Mouse (Mus musculus): Measurements from ENCODE around the gene Ak4.
"Not testable (repeated sequence)": the region's sequence is repeated elsewhere in the genome, so short reads cannot be mapped to it uniquely, and the experiment has no call there.

Gene Ak4

GRCm38 (mm10) chr4:101419151-101419910, at the start of gene Ak4:
Ak4 (plus strand) TSS chr4:101419277.
- peak; percentile 33 for DNase-seq (ENCODE audit: low spot score)

DNA sequence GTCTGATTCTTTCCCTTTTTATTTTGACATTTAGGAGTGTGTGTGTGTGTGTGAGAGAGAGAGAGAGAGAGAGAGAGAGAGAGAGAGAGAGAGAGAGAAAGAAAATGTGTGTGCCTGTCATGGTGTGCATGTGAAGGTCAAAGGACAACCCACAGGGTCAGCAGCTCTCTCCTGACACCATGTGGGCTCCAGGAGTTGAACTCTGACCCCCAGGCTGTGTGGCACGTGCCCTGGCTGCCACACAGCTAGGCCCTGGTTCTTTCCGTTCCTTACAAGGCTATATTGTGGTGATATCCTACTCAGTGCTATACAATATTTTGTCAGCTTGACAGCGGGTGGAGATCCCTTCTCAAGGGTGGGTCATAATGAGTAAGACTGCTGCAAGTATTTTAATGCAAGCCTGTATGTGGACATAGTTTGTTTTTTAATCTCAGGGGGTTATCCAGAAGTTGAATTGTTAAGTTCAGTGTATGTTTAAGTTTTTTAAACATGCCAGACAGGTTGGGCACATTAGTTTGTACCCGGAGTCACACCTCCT, 49.3 kb upstream of the Ak4 start:
- no peak for DNase-seq (ENCODE audit: low spot score)

- DNase-seq (ENCODE audit: low spot score), result no peak
Observed at GRCm38 (mm10) chr4:101372283-101372682, 46.8 kb upstream of the Ak4 start.

DNA sequence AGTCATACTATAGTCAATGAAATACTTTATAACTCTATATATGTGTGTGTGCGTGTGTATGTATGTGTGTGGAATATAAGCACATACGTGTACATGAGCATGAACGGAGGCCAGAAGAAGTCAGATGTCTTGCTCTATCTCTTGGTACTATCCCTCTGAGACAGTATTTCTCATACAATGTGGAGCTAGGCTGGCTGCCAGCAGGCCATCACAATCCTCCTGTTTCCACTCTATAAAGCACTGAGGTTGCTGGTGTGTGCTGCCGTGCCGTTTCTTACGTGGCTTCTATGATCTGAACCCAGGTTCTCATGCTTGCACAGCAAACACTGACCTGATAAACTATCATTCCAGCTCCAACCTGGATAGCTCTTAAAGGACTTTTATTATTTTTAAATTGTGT, 46.3 kb upstream of the Ak4 start:
- no peak for DNase-seq (ENCODE audit: low spot score)

DNA sequence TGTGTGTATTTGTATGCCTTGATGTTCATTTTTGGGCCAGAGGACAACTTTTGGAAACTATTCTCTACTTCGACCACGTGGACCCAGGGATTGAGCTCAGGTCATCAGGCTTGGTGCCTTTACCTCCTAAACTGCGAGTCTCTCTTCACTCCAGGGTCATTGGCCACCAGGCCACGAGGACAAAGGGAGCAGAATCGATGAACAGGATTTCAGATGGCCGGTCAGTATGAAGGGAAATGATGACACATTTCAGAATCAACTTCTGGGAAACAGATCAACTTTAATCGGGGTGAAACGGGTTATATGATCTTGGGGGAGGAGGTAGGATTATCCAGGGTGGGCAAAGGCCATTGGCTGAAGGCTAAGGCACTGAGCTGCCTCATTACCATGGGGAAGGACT, 45.0 kb upstream of the Ak4 start:
- DNase-seq (ENCODE audit: low spot score), result no peak

DNA sequence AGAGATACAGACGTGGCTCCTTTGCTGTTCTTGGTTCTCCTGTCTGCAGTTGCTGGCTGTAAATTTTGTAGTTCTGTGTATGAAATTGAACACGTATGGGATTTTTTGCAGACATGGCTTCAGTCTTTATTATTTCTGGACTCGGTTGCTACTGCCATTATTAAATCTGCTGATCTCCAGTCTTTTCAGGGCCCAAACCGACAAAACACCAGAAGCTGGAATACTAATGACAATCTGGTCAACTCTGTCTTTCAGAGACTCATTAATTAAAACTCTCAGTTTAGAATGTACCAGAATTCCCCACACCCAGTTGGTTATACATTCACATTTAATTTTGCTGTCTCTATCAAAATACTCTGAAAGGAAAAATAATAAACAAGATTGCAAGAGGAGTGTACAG, 42.2 kb upstream of the Ak4 start:
- no peak for DNase-seq (ENCODE audit: low spot score)

GRCm38 (mm10) chr4:101378241-101378640, 40.8 kb upstream of the Ak4 start:
- no peak for DNase-seq (ENCODE audit: low spot score)

DNA sequence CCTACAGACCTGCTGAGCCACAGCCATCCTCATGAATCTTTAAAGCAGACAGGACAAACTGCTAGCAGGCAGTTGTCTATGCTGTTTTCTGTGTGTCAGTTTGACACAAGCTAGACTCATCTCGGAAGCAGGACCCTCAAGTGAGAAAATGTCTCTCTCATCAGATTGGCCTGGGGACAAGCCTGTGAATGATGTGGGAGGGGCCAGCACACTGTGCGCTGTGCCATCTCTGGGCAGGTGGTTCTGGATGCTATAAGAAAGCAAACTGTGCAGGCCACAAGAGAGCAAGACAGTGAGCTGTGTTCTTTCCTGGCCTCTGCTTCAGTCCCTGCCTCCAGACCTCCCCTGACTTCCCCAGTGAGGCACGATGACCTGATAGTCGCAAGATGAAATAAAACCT, 40.3 kb upstream of the Ak4 start:
- DNase-seq (ENCODE audit: low spot score), result no peak

- DNase-seq (ENCODE audit: low spot score), result peak; percentile 37
Observed at GRCm38 (mm10) chr4:101385002-101385401, 34.1 kb upstream of the Ak4 start.

GRCm38 (mm10) chr4:101388246-101388645, 30.8 kb upstream of the Ak4 start:
- no peak for DNase-seq (ENCODE audit: low spot score)

DNA sequence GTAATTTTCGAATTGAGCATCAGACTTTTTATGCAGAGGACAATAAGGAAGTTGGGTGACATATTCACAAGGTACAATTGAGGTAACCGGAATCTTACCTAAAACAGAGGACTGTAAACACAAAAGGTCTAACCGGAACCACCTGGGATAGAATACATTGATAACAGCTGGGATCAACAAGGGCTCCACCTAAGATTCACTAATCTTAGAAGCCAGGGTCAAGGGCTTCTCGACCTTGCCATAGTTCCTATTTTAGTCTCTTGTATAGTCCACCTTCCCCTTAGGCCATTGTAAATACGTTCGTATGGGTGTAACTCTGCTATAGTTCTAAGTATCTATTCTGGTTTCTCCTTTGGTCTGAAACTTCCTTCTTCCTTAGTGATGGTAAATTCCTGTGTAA, 30.4 kb upstream of the Ak4 start:
- DNase-seq (ENCODE audit: low spot score), result not testable (repeated sequence)

DNA sequence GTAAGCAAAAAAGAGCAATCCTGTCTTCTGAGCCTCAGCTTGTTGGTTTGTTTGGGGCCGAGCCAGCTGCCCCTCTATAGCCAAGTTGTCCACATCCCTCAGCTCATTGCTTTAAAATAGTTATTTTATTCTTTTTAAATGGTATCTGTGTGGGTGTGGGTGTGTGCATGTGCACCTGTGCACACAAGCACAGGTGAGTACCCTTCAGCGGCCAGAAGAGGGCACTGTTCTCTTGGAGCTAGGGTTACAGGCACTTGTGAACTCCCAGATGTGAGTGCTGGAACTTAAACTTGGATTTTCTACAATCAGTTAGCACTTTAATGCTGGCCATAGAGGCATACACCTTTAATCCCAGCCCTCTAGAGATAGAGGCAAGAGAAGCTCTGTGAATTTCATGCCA, 26.8 kb upstream of the Ak4 start:
- DNase-seq (ENCODE audit: low spot score), result no peak

DNA sequence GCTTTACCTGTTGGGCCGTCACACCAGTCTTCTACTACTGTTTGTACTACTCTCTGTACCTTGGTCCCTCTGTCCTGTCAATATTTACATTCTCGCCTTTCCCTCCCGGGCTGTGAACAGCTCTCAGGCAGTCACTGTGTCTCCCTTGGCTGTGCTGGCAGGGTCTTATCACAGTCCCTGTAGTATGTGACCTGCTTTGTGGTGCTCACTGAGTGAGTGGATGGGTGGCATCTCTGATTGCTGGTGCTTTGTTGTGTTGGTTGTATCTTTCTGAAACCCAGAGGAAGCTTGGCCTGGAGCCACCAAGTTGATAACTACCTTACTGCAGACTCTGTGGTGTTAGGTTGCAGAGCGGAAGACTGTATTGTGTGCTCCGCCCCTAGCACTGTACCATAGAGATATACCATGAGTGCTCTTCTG, 25.8 kb upstream of the Ak4 start:
- no peak for DNase-seq (ENCODE audit: low spot score)

GRCm38 (mm10) chr4:101395021-101395533, 24.0 kb upstream of the Ak4 start:
- DNase-seq (ENCODE audit: low spot score), result no peak

GRCm38 (mm10) chr4:101400025-101400594, 19.0 kb upstream of the Ak4 start:
- DNase-seq (ENCODE audit: low spot score), result no peak

DNA sequence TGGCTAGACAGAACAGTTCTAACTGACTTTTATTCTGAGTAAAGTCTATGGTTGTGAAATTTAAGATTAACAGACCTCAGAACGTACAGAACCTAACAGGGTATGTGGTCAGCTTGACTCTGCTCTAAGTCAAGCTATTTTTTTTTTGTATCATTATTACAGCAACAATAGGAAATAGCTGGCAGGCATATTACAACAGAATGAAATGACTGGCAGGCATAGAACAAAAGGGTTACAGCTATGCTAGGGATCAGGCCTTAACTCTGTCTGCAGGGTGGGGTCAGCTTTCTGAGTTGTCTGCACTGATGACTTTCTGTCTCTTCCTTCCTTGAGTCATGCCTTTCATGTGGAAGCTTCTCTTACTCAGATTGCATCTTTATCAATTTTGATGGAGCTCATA, 17.1 kb upstream of the Ak4 start:
- DNase-seq (ENCODE audit: low spot score), result no peak

DNA sequence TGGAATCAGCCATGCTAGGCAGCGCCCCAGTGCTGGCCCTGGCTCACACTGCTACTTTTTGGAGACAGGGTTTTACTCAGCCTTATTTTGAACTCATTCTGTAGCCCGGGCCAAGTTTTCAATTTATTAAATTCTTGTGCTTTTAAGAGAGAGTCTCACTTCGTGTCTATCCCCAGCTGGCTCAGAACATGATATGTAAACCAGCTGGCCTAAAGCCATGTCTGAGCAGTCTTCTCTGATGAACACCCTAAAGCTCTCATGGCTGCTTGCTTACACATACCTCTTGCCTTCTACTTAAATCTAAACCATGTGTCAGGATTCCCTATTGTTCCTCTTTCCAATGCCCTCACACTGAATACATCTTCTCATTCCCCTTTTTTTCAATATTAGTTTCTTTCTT, 14.2 kb upstream of the Ak4 start:
- peak; percentile 16 for DNase-seq (ENCODE audit: low spot score)

GRCm38 (mm10) chr4:101406411-101407196, 12.5 kb upstream of the Ak4 start:
- DNase-seq (ENCODE audit: low spot score), result no peak

- DNase-seq (ENCODE audit: low spot score), result no peak
Observed at GRCm38 (mm10) chr4:101416966-101417365, 2.1 kb upstream of the Ak4 start.

GRCm38 (mm10) chr4:101419911-101420880, 1.1 kb downstream of the Ak4 start:
- no peak for DNase-seq (ENCODE audit: low spot score)

GRCm38 (mm10) chr4:101422996-101423395, 3.9 kb downstream of the Ak4 start:
- DNase-seq (ENCODE audit: low spot score), result no peak

Measured in layer of hippocampus, adult 11-12 months (tissue).